Mouse (Mus musculus) bone marrow macrophage, adult 2 months (primary cell): ENCODE measurements at regions not wholly inside any gene's neighbourhood (a gene's known extent, or its start where the extent isn't known, plus 50 kb on each side); places are given as distances from the start of the nearest gene placed in this dataset.

Experiments used
- CTCF ChIP-seq: IDR thresholded peaks from 2 replicates; pipeline ENCODE4 v1.5.1; 2012; ENCODE audit warnings: low read depth, mild to moderate bottlenecking, low read length, moderate library complexity
- POLR2A ChIP-seq: IDR thresholded peaks from 2 replicates; pipeline ENCODE4 v1.6.1; 2012; ENCODE audit warnings: mild to moderate bottlenecking, low read depth, low read length, borderline replicate concordance

- no peak for TF ChIP-seq CTCF
- TF ChIP-seq POLR2A, result no peak
These were observed 59.3 kb upstream of the Kcnd3 start for GRCm38 (mm10) chr3:105392611-105393514.
